Mouse (Mus musculus): ENCODE measurements at regions not wholly inside any gene's neighbourhood (a gene's known extent, or its start where the extent isn't known, plus 50 kb on each side); places are given as distances from the start of the nearest gene placed in this dataset.

GRCm38 (mm10) chr4:54757715-54758500 is 186.9 kb upstream of the Zfp462 start:
- no peaks in the 10 kb centered on the region for H3K36me3 ChIP-seq (ENCODE audit: control insufficient read depth, insufficient read depth, low read length)
- peak overlapping the region; percentile 39 for H3K4me2 ChIP-seq (ENCODE audit: low read length)
- WGBS, result 40% methylated on average over 19 of the region's 19 CpGs
- H3K4me3 ChIP-seq (ENCODE audit: low read depth, low read length), result 0 out of 2 replicates have a peak overlapping the region, but pooled peaks have one; percentile 12
- peaks cover 6% of the 10 kb centered on the region; the same call in 1 of the 2 replicates for H3K4me1 ChIP-seq (replicated peaks; ENCODE audit: control insufficient read depth, insufficient read depth, low read length)
- ATAC-seq (replicated peaks; ENCODE audit: low FRiP score, low TSS enrichment, low read depth) (no peak), DNase-seq (ENCODE audit: low spot score) (no peak)
- no peaks in the 10 kb centered on the region for H3K9me3 ChIP-seq (ENCODE audit: control insufficient read depth, low read length)
- H3K27ac ChIP-seq (ENCODE audit: low read depth), result no peak overlapping the region
- no peak overlapping the region; the same call in 1 of the 2 replicates for H3K9ac ChIP-seq (ENCODE audit: low read length)
- H3K27me3 ChIP-seq (replicated peaks; ENCODE audit: control insufficient read depth, insufficient read depth, low read length), result no peaks in the 10 kb centered on the region

- ATAC-seq (replicated peaks; ENCODE audit: low FRiP score, low TSS enrichment, low read depth), result no peak
- Histone ChIP-seq H3K9ac (ENCODE audit: low read length) (no peak overlapping the region; the same call in 1 of the 2 replicates), H3K27ac (ENCODE audit: low read depth) (no peak overlapping the region), H3K4me3 (ENCODE audit: low read depth, low read length) (no peak overlapping the region), H3K4me1 (replicated peaks; ENCODE audit: control insufficient read depth, insufficient read depth, low read length) (peaks cover 6% of the 10 kb centered on the region; the same call in 1 of the 2 replicates), H3K36me3 (ENCODE audit: control insufficient read depth, insufficient read depth, low read length) (no peaks in the 10 kb centered on the region), H3K4me2 (ENCODE audit: low read length) (peak overlapping the region; percentile 39), H3K9me3 (ENCODE audit: control insufficient read depth, low read length) (no peaks in the 10 kb centered on the region), H3K27me3 (replicated peaks; ENCODE audit: control insufficient read depth, insufficient read depth, low read length) (no peaks in the 10 kb centered on the region)
- no peak for DNase-seq (ENCODE audit: low spot score)
- 59% methylated on average over 8 of the region's 8 CpGs for WGBS
Measured at GRCm38 (mm10) chr4:54758501-54758829, 186.4 kb upstream of the Zfp462 start.

GRCm38 (mm10) chr4:54761257-54761656 is 183.6 kb upstream of the Zfp462 start:
- DNase-seq (ENCODE audit: low spot score), result no peak
- WGBS, result 63% methylated on average over 5 of the region's 5 CpGs
- Histone ChIP-seq H3K9ac (ENCODE audit: low read length) (no peak overlapping the region), H3K9me3 (ENCODE audit: control insufficient read depth, low read length) (no peaks in the 10 kb centered on the region), H3K4me1 (replicated peaks; ENCODE audit: control insufficient read depth, insufficient read depth, low read length) (peaks cover 6% of the 10 kb centered on the region; the same call in 1 of the 2 replicates), H3K36me3 (ENCODE audit: control insufficient read depth, insufficient read depth, low read length) (no peaks in the 10 kb centered on the region), H3K4me2 (ENCODE audit: low read length) (no peak overlapping the region), H3K27ac (ENCODE audit: low read depth) (no peak overlapping the region), H3K27me3 (replicated peaks; ENCODE audit: control insufficient read depth, insufficient read depth, low read length) (no peaks in the 10 kb centered on the region), H3K4me3 (ENCODE audit: low read depth, low read length) (no peak overlapping the region)
- no peak for ATAC-seq (replicated peaks; ENCODE audit: low FRiP score, low TSS enrichment, low read depth)

GRCm38 (mm10) chr4:54765045-54765444 is 179.8 kb upstream of the Zfp462 start:
- H3K4me2 ChIP-seq (ENCODE audit: low read length), result no peak overlapping the region
- H3K4me1 ChIP-seq (replicated peaks; ENCODE audit: control insufficient read depth, insufficient read depth, low read length), result no peaks in the 10 kb centered on the region
- H3K4me3 ChIP-seq (ENCODE audit: low read depth, low read length), result no peak overlapping the region
- WGBS, result 67% methylated on average over 1 of the region's 1 CpGs
- ATAC-seq (replicated peaks; ENCODE audit: low FRiP score, low TSS enrichment, low read depth) (no peak), DNase-seq (ENCODE audit: low spot score) (no peak)
- no peaks in the 10 kb centered on the region for H3K27me3 ChIP-seq (replicated peaks; ENCODE audit: control insufficient read depth, insufficient read depth, low read length)
- H3K36me3 ChIP-seq (ENCODE audit: control insufficient read depth, insufficient read depth, low read length), result no peaks in the 10 kb centered on the region
- H3K9me3 ChIP-seq (ENCODE audit: control insufficient read depth, low read length), result no peaks in the 10 kb centered on the region
- H3K9ac ChIP-seq (ENCODE audit: low read length), result no peak overlapping the region
- H3K27ac ChIP-seq (ENCODE audit: low read depth), result no peak overlapping the region

- H3K27ac ChIP-seq (ENCODE audit: low read depth), result no peak overlapping the region
- no peaks in the 10 kb centered on the region for H3K27me3 ChIP-seq (replicated peaks; ENCODE audit: control insufficient read depth, insufficient read depth, low read length)
- ATAC-seq (replicated peaks; ENCODE audit: low FRiP score, low TSS enrichment, low read depth) (no peak), DNase-seq (ENCODE audit: low spot score) (no peak)
- no peak overlapping the region for H3K4me3 ChIP-seq (ENCODE audit: low read depth, low read length)
- no peak overlapping the region for H3K4me2 ChIP-seq (ENCODE audit: low read length)
- 64% methylated on average over 8 of the region's 8 CpGs for WGBS
- no peaks in the 10 kb centered on the region for H3K4me1 ChIP-seq (replicated peaks; ENCODE audit: control insufficient read depth, insufficient read depth, low read length)
- no peaks in the 10 kb centered on the region for H3K36me3 ChIP-seq (ENCODE audit: control insufficient read depth, insufficient read depth, low read length)
- H3K9me3 ChIP-seq (ENCODE audit: control insufficient read depth, low read length), result no peaks in the 10 kb centered on the region
- no peak overlapping the region for H3K9ac ChIP-seq (ENCODE audit: low read length)
Measured at GRCm38 (mm10) chr4:54767506-54768200, 177.2 kb upstream of the Zfp462 start.

- H3K9ac ChIP-seq (ENCODE audit: low read length), result no peak overlapping the region
- no peaks in the 10 kb centered on the region for H3K4me1 ChIP-seq (replicated peaks; ENCODE audit: control insufficient read depth, insufficient read depth, low read length)
- no peak overlapping the region for H3K27ac ChIP-seq (ENCODE audit: low read depth)
- no peaks in the 10 kb centered on the region for H3K9me3 ChIP-seq (ENCODE audit: control insufficient read depth, low read length)
- no peaks in the 10 kb centered on the region for H3K27me3 ChIP-seq (replicated peaks; ENCODE audit: control insufficient read depth, insufficient read depth, low read length)
- H3K4me3 ChIP-seq (ENCODE audit: low read depth, low read length), result no peak overlapping the region
- no peak overlapping the region for H3K4me2 ChIP-seq (ENCODE audit: low read length)
- DNase-seq (ENCODE audit: low spot score) (no peak), ATAC-seq (replicated peaks; ENCODE audit: low FRiP score, low TSS enrichment, low read depth) (no peak)
- WGBS, result 61% methylated on average over 4 of the region's 4 CpGs
- H3K36me3 ChIP-seq (ENCODE audit: control insufficient read depth, insufficient read depth, low read length), result no peaks in the 10 kb centered on the region
Measured at GRCm38 (mm10) chr4:54768836-54769235, 176.0 kb upstream of the Zfp462 start.

- Histone ChIP-seq H3K4me2 (ENCODE audit: low read length) (no peak overlapping the region), H3K27me3 (replicated peaks; ENCODE audit: control insufficient read depth, insufficient read depth, low read length) (no peaks in the 10 kb centered on the region), H3K36me3 (ENCODE audit: control insufficient read depth, insufficient read depth, low read length) (no peaks in the 10 kb centered on the region), H3K27ac (ENCODE audit: low read depth) (no peak overlapping the region), H3K9ac (ENCODE audit: low read length) (no peak overlapping the region), H3K9me3 (ENCODE audit: control insufficient read depth, low read length) (no peaks in the 10 kb centered on the region), H3K4me1 (replicated peaks; ENCODE audit: control insufficient read depth, insufficient read depth, low read length) (no peaks in the 10 kb centered on the region), H3K4me3 (ENCODE audit: low read depth, low read length) (no peak overlapping the region)
- no peak for DNase-seq (ENCODE audit: low spot score)
- 80% methylated on average over 4 of the region's 4 CpGs for WGBS
- no peak for ATAC-seq (replicated peaks; ENCODE audit: low FRiP score, low TSS enrichment, low read depth)
Measured at GRCm38 (mm10) chr4:54774066-54774465, 170.8 kb upstream of the Zfp462 start.

GRCm38 (mm10) chr4:54774717-54775116 is 170.1 kb upstream of the Zfp462 start:
- Histone ChIP-seq H3K9me3 (ENCODE audit: control insufficient read depth, low read length) (no peaks in the 10 kb centered on the region), H3K4me2 (ENCODE audit: low read length) (no peak overlapping the region), H3K4me3 (ENCODE audit: low read depth, low read length) (no peak overlapping the region), H3K27ac (ENCODE audit: low read depth) (no peak overlapping the region), H3K27me3 (replicated peaks; ENCODE audit: control insufficient read depth, insufficient read depth, low read length) (no peaks in the 10 kb centered on the region), H3K9ac (ENCODE audit: low read length) (no peak overlapping the region), H3K4me1 (replicated peaks; ENCODE audit: control insufficient read depth, insufficient read depth, low read length) (no peaks in the 10 kb centered on the region), H3K36me3 (ENCODE audit: control insufficient read depth, insufficient read depth, low read length) (no peaks in the 10 kb centered on the region)
- DNase-seq (ENCODE audit: low spot score) (no peak), ATAC-seq (replicated peaks; ENCODE audit: low FRiP score, low TSS enrichment, low read depth) (no peak)

- WGBS, result 69% methylated on average over 4 of the region's 4 CpGs
- DNase-seq (ENCODE audit: low spot score), result no peak
Measured at GRCm38 (mm10) chr4:54780511-54780910, 164.3 kb upstream of the Zfp462 start.

More at GRCm38 (mm10) chr4:54780511-54780910, 164.3 kb upstream of the Zfp462 start:
- Histone ChIP-seq H3K9ac (ENCODE audit: low read length) (no peak overlapping the region), H3K27ac (ENCODE audit: low read depth) (no peak overlapping the region), H3K4me1 (replicated peaks; ENCODE audit: control insufficient read depth, insufficient read depth, low read length) (no peaks in the 10 kb centered on the region), H3K4me3 (ENCODE audit: low read depth, low read length) (no peak overlapping the region), H3K9me3 (ENCODE audit: control insufficient read depth, low read length) (no peaks in the 10 kb centered on the region), H3K4me2 (ENCODE audit: low read length) (no peak overlapping the region), H3K27me3 (replicated peaks; ENCODE audit: control insufficient read depth, insufficient read depth, low read length) (no peaks in the 10 kb centered on the region), H3K36me3 (ENCODE audit: control insufficient read depth, insufficient read depth, low read length) (no peaks in the 10 kb centered on the region)
- ATAC-seq (replicated peaks; ENCODE audit: low FRiP score, low TSS enrichment, low read depth), result no peak

Data from intestine, embryonic 14.5 days (tissue).